Mouse (Mus musculus) limb, embryonic 10.5 days (tissue): ENCODE data around the gene Prss48. TPM values are rescaled to one million over a fixed set of nuclear protein-coding genes. Genes with fewer than 3 reads are reported as not detected.

Source experiments
- DNase-seq: peaks from one replicate; pipeline ENCODE4 v3.0.0-alpha.2; 2017; ENCODE audit warnings: low spot score
- H3K27ac ChIP-seq: fragments of 300-500 bp; sonication (generic); 2 replicates; pipeline ENCODE4 v1.5.1; 2016; ENCODE audit warnings: mild to moderate bottlenecking
- H3K27me3 ChIP-seq: fragments of 300-500 bp; sonication (generic); 2 replicates; pipeline ENCODE4 v1.6.1; 2016; ENCODE audit warnings: low read depth, mild to moderate bottlenecking; ENCODE audit not compliant: poor library complexity, severe bottlenecking
- H3K36me3 ChIP-seq: fragments of 300-500 bp; sonication (generic); 2 replicates; pipeline ENCODE4 v1.6.1; 2016; ENCODE audit warnings: mild to moderate bottlenecking, moderate library complexity
- H3K4me1 ChIP-seq: fragments of 300-500 bp; sonication (generic); 2 replicates; pipeline ENCODE4 v1.6.1; 2016
- H3K4me3 ChIP-seq: fragments of 300-500 bp; sonication (generic); 2 replicates; pipeline ENCODE4 v1.5.1; 2016; ENCODE audit warnings: mild to moderate bottlenecking, moderate library complexity
- H3K9me3 ChIP-seq: fragments of 300-500 bp; sonication (generic); replicated peaks from 2 replicates; pipeline ENCODE4 v1.6.1; 2016; ENCODE audit warnings: mild to moderate bottlenecking
- WGBS: fragments of 180-500 bp; shearing (Covaris S2); methylation state at CpG from one replicate; pipeline ENCODE4 v1.1.7; 2016; 5-methylcytosine and 5-hydroxymethylcytosine counted together
- polyA plus RNA-seq: library from polyadenylated mRNA; unstranded; fragments of >200 nt; fragmentation: Nextera tagmentation; extraction: Ambion mirVana; gene quantifications from 2 replicates; pipeline ENCODE4 v1.2.1, GENCODE M21; 2016

Prss48 gene
- polyA plus RNA-seq, 1 experiment from 2014 or later: not detected

DNA sequence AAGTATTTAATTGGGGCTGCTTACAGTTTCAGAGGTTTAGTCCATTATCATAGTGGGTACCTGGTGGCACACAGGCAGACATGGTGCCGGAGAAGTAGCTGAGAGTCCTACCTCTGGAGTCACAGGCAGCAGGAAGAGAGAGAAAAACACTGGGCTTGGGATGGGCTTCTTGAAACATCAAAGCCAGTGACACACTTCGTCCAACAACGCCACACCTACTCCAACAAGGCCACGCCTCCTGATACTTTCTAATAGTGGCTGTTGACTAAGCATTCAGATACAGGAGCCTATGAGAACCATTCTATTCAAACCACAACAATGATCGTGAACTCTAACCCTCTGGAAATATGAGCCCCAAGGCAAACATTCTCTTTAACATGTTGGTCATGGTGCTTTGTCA lies 46.6 kb downstream of the Prss48 start:
- Histone ChIP-seq H3K36me3 (no peaks in the 10 kb centered on the region), H3K27ac (no peak overlapping the region), H3K9me3 (no peaks in the 10 kb centered on the region), H3K4me1 (no peaks in the 10 kb centered on the region), H3K4me3 (no peak overlapping the region), H3K27me3 (no peaks in the 10 kb centered on the region)
- WGBS: 93% methylated on average over 5 of the region's 5 CpGs
- no peak for DNase-seq

DNA sequence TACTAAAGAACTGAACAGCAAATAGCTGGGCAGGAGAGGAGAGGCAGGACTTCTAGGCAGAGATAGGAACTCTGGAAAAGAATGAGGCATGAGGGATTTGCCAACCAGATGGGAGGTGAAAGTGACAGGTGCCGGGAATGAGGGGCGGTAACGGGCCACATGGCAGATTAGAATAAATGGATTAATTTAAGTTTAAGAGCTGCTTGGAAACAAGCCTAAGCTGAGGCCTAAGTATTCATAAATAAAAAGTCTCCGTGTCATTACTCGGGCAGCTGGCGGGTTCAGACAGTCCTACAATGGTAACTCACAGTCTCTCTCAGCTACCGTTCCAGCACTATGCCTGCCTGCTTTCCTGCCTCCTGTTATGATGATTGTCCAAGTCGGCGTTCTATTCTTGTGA lies 47.0 kb downstream of the Prss48 start:
- Histone ChIP-seq H3K27ac (no peak overlapping the region), H3K36me3 (no peaks in the 10 kb centered on the region)

DNA sequence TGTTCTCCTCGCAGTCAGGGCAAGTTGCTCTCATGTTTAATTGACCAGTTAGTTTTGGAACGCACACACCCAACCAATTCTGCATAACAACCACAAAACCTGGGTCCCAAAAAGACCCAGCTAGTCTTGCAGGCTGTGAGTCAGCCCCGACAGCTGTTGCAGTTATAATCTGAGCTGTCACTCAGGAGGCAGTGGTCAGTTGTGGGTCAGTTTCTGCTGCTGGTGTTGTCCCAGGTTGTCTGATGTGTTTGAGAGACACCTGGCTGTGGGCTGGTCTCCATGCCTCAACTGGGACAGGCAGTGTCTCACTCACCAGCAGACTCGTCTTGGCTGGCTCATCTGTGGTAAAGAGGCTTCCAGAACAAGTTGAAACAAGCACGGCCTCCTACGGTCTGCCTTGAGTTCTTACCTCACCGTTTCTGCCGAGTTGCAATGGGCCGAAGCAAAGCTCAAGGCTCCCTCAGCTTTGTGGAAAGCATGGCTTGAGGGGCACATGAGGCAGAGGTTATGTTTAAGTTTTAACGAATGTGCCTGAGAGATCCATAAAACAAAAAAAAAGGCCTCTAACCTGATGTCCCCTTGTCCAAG lies 49.5 kb downstream of the Prss48 start:
- Histone ChIP-seq H3K9me3 (no peaks in the 10 kb centered on the region), H3K27ac (no peak overlapping the region), H3K4me3 (no peak overlapping the region), H3K36me3 (no peaks in the 10 kb centered on the region), H3K27me3 (no peaks in the 10 kb centered on the region), H3K4me1 (no peaks in the 10 kb centered on the region)
- no peak for DNase-seq
- 84% methylated on average over 10 of the region's 10 CpGs for WGBS

More for the DNA sequence above, 47.0 kb downstream of the Prss48 start:
- 92% methylated on average over 9 of the region's 9 CpGs for WGBS
- Histone ChIP-seq H3K27me3 (no peaks in the 10 kb centered on the region), H3K4me3 (no peak overlapping the region), H3K4me1 (no peaks in the 10 kb centered on the region), H3K9me3 (no peaks in the 10 kb centered on the region)
- no peak for DNase-seq

DNA sequence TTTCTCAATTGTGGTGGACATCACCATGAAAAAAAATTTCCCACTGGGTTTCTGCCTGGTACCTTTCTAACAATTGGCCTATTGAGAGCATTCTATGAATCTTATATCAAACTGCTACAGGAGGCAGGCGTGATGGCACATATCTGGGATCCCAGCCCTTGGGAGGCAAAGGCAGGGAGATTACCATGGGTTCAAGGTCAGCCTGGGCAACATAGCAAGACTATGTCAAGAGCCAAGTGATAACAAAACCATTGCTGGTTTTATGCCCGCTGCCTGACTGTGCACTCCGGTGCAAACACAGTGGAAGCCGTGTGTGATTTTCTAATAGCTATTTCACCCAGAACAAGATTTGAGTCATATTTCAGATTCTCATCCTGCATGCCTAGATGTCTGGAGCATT lies 51.4 kb downstream of the Prss48 start:
- no peaks in the 10 kb centered on the region for H3K9me3 ChIP-seq
- WGBS: 95% methylated on average over 4 of the region's 4 CpGs
- no peak overlapping the region for H3K4me3 ChIP-seq
- no peak overlapping the region for H3K27ac ChIP-seq
- H3K36me3 ChIP-seq: no peaks in the 10 kb centered on the region
- H3K4me1 ChIP-seq: no peaks in the 10 kb centered on the region
- DNase-seq: no peak
- H3K27me3 ChIP-seq: no peaks in the 10 kb centered on the region

Other genes starting within 250 kb of the Prss48 start
- gene Fam160a1, start 185.2 kb downstream of the Prss48 start, polyA plus RNA-seq: 0.51 and 1.5 TPM in 2 replicates
- 0.18 and 0.85 TPM in 2 replicates for gene Glt28d2, start 115.0 kb downstream of the Prss48 start, polyA plus RNA-seq
- 0.97 and 3.1 TPM in 2 replicates for gene Gm37240, start 115.0 kb downstream of the Prss48 start, polyA plus RNA-seq
- 15.0 and 20.3 TPM in 2 replicates for gene Sh3d19, start 31.4 kb downstream of the Prss48 start, polyA plus RNA-seq
- gene Rps3a1, start 140.2 kb upstream of the Prss48 start, polyA plus RNA-seq: 1,202 and 1,379 TPM in 2 replicates
- gene Lrba, start 222.2 kb upstream of the Prss48 start, polyA plus RNA-seq: 3.8 and 6.0 TPM in 2 replicates